ENCODE assay signal across 8 mouse cellular contexts in the genomic region with DNA sequence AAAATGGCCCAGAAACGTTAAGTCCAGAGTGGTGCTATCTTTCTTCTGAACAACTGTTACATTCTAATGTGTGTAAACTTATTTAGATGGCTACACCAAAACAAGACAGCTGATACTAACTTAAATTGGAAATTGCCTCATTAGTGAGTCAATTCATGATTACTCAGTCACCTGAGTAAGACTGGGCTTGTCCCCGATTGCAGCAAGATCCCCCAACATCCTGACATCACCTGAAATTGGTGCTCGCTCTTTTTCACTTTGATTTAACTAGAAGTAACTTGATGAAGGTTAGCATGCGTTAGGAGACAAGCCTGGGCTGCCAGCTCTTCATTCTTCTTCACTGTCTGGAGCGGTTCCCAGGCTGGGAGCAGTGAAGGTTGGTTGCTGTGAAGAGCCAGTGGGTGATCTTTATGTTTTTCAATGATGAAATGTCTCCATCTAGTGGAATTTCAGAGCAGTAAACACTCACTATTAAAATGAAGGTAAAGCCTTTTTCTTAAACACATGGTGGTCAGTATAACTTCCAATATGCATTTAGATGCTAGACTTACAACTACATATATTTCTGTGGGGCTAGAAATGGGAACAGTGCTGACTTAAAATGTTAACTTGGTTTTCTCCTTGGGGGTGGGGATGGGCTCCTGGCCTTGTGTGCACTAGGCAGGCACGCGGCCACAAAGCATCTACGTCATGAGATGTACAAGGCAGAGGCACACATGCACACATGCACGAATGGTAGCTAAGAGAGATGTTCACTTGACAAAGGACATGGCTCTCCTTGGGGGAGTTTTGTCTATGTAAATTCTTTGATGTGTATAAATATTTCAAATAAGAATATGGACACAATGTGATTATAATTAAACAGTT.
DNase-seq lines count a peak whose midpoint lies in the region; ATAC-seq and TF ChIP-seq lines count a peak whose summit lies in the region.

No protein-coding gene starts in this region.

- H3K27ac ChIP-seq in thymus, adult 2 months (ENCODE audit: control insufficient read depth, insufficient read depth, low read length) = no peak overlapping the region
- H3K27ac ChIP-seq in intestine, embryonic 15.5 days = no peak overlapping the region
- H3K27ac ChIP-seq in liver, embryonic 13.5 days = no peak overlapping the region
- H3K27ac ChIP-seq in neural tube, embryonic 14.5 days (ENCODE audit: low read depth, low read length) = peak overlapping the region; percentile 40

- no peaks in the 10 kb centered on the region for H3K9me3 ChIP-seq in intestine, embryonic 15.5 days
- no peaks in the 10 kb centered on the region for H3K9me3 ChIP-seq in liver, embryonic 13.5 days (replicated peaks)
- no peaks in the 10 kb centered on the region for H3K9me3 ChIP-seq in neural tube, embryonic 14.5 days (ENCODE audit: control insufficient read depth, low read length)

- peak; percentile 27 for DNase-seq in thymus, adult 2 months
- no peak for DNase-seq in thymus, adult 18-20 months
- DNase-seq in cerebellum, adult 11 months = peak; percentile 71
- DNase-seq in forelimb bud, embryonic 11.5 days (ENCODE audit: low read depth, low spot score) = peak; percentile 62
- no peak for DNase-seq in liver, embryonic 13.5 days
- DNase-seq in yolk sac, embryonic 10.5 days (ENCODE audit: low spot score) = no peak

- 79% methylated on average over 9 of the region's 9 CpGs for WGBS in thymus, adult 2 months
- WGBS in intestine, embryonic 15.5 days = 54% methylated on average over 9 of the region's 9 CpGs
- 61% methylated on average over 9 of the region's 9 CpGs for WGBS in liver, embryonic 13.5 days (ENCODE audit: insufficient replicate concordance)
- WGBS in neural tube, embryonic 14.5 days = 46% methylated on average over 9 of the region's 9 CpGs

- H3K4me2 ChIP-seq in intestine, embryonic 15.5 days (replicated peaks) = no peak overlapping the region
- no peak overlapping the region for H3K4me2 ChIP-seq in liver, embryonic 13.5 days
- H3K4me2 ChIP-seq in neural tube, embryonic 14.5 days (ENCODE audit: low read depth, low read length) = no peak overlapping the region

- H3K9ac ChIP-seq in intestine, embryonic 15.5 days = no peak overlapping the region
- no peak overlapping the region for H3K9ac ChIP-seq in liver, embryonic 13.5 days
- H3K9ac ChIP-seq in neural tube, embryonic 14.5 days (replicated peaks; ENCODE audit: low read depth, low read length) = no peak overlapping the region

- TF ChIP-seq CTCF in thymus, adult 2 months (IDR thresholded peaks at IDR 0.05; ENCODE audit: borderline replicate concordance, control insufficient read depth, extremely low read depth, insufficient read depth, low read length, poor library complexity) = no peak

- peak; percentile 69 for ATAC-seq in intestine, embryonic 15.5 days
- 0 out of 2 replicates have a peak, but pooled peaks have one; percentile 39 for ATAC-seq in liver, embryonic 13.5 days (ENCODE audit: low read depth)
- peak; percentile 79 for ATAC-seq in neural tube, embryonic 14.5 days (ENCODE audit: low read depth)

- H3K4me3 ChIP-seq in thymus, adult 2 months (ENCODE audit: control insufficient read depth, insufficient read depth, low read length) = no peak overlapping the region
- H3K4me3 ChIP-seq in intestine, embryonic 15.5 days (replicated peaks) = no peak overlapping the region
- H3K4me3 ChIP-seq in liver, embryonic 13.5 days (replicated peaks) = no peak overlapping the region
- H3K4me3 ChIP-seq in neural tube, embryonic 14.5 days (ENCODE audit: low read depth, low read length) = no peak overlapping the region

- H3K27me3 ChIP-seq in thymus, adult 2 months (ENCODE audit: control insufficient read depth, insufficient read depth, low read length) = no peaks in the 10 kb centered on the region
- no peaks in the 10 kb centered on the region for H3K27me3 ChIP-seq in intestine, embryonic 15.5 days (replicated peaks)
- H3K27me3 ChIP-seq in liver, embryonic 13.5 days = no peaks in the 10 kb centered on the region
- no peaks in the 10 kb centered on the region for H3K27me3 ChIP-seq in neural tube, embryonic 14.5 days (ENCODE audit: control insufficient read depth, insufficient read depth, low read length)

- peaks cover 15% of the 10 kb centered on the region for H3K36me3 ChIP-seq in thymus, adult 2 months (ENCODE audit: control insufficient read depth, insufficient read depth, low read length)
- H3K36me3 ChIP-seq in intestine, embryonic 15.5 days = peaks cover 4% of the 10 kb centered on the region
- H3K36me3 ChIP-seq in liver, embryonic 13.5 days = peaks cover 17% of the 10 kb centered on the region
- peaks cover 5% of the 10 kb centered on the region; the same call in 1 of the 2 replicates for H3K36me3 ChIP-seq in neural tube, embryonic 14.5 days (ENCODE audit: control insufficient read depth, insufficient read depth, low read length)

- peaks cover 34% of the 10 kb centered on the region for H3K4me1 ChIP-seq in thymus, adult 2 months (replicated peaks; ENCODE audit: control insufficient read depth, insufficient read depth, low read length)
- peaks cover 13% of the 10 kb centered on the region for H3K4me1 ChIP-seq in intestine, embryonic 15.5 days (replicated peaks)
- peaks cover 12% of the 10 kb centered on the region; the same call in 1 of the 2 replicates for H3K4me1 ChIP-seq in liver, embryonic 13.5 days (replicated peaks)
- H3K4me1 ChIP-seq in neural tube, embryonic 14.5 days (ENCODE audit: control insufficient read depth, insufficient read depth, low read length) = peaks cover 52% of the 10 kb centered on the region

- TF ChIP-seq POLR2A in thymus, adult 2 months (IDR thresholded peaks at IDR 0.05; ENCODE audit: control insufficient read depth, extremely low read depth, insufficient read depth, low read length, poor library complexity) = no peak

Comparison
In these comparisons a context has a peak if more than half of its experiments do, and no peak if none do; other contexts are left out.
1. DNase-seq: peak in thymus, adult 2 months (single experiment), cerebellum, adult 11 months (single experiment) and forelimb bud, embryonic 11.5 days (single experiment); none in thymus, adult 18-20 months (0 of 2), liver, embryonic 13.5 days (single experiment) and yolk sac, embryonic 10.5 days (single experiment).
2. Peak in every context shown above with its lines, with median percentiles within 50 percentile points of each other: ATAC-seq.